Mouse (Mus musculus) Patski (cell line): ENCODE data around the gene C3. TPM values are rescaled to one million over a fixed set of nuclear protein-coding genes. Genes with fewer than 3 reads are reported as not detected.

Source experiments
- ATAC-seq: fragments of 100-300 bp; one replicate; pipeline ENCODE4 v1.8.0; 2021
- CTCF ChIA-PET: fragments of 350-600 bp; sonication (Branson Sonifier 250); formaldehyde crosslinking; loops from one replicate; lab custom pipeline; 2022; ENCODE audit warnings: inconsistent platforms; lab: Charles Lee
- POLR2A ChIA-PET: fragments of 350-600 bp; sonication (Branson Sonifier 250); formaldehyde crosslinking; loops from one replicate; lab custom pipeline; 2022; ENCODE audit warnings: antibody characterized with exemption, inconsistent platforms; lab: Charles Lee
- DNase-seq: peaks from one replicate; pipeline ENCODE4 v3.0.0-alpha.2; 2011; ENCODE audit warnings: low read depth, low spot score
- H3K27me3 ChIP-seq: fragments of 371-371 bp; one replicate; pipeline ENCODE4 v1.5.1; 2021
- CTCF ChIP-seq: fragments of 100-300 bp; IDR thresholded peaks from one replicate; pipeline ENCODE4 v1.5.1; 2021
- in situ Hi-C: fragments of 300-500 bp; cut with MboI; formaldehyde crosslinking; loops from 3 replicates; pipeline ENCODE4 v1.11.1; 2018; ENCODE audit warnings: low pct_unique_long_range_greater_than_20kb, mixed read lengths
- polyA plus RNA-seq: library from polyadenylated mRNA; unstranded; gene quantifications from one replicate; pipeline ENCODE4 v1.2.3, GENCODE M21; 2021

C3 gene
- polyA plus RNA-seq, 1 experiment from 2014 or later: 342 TPM

DNA sequence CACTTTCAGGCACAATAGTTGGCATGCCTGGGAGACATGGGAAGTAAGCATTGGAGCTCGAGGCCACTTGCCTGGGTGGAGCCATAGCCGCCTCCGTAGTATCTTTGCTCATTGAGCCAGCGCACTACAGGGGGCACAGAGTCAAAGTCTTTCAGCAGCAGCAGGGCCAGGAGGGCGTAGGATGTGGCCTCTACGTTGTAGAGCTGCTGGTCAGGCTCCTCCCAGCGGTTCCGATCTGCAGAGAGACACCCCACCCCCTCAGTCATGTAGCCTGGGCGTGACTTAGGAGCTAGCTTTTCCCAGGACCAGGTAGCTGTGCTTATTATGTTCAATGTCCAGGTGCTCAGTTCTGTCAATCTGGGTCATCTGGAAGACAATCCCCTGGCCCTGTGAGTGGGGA is 16.4 kb downstream of the C3 start:
- no peak for ATAC-seq
- in situ Hi-C loops: no loop called here
- H3K27me3 ChIP-seq: no peaks in the 10 kb centered on the region
- ChIA-PET CTCF (interaction anchor here (1.3 to 2.2 kb wide), 2 partner anchors 26 to 65 kb away, joined by 3 to 7 read pairs; no protein-coding TSS in a partner anchor), POLR2A (no interaction called here)
- no peak for TF ChIP-seq CTCF
- DNase-seq: no peak

DNA sequence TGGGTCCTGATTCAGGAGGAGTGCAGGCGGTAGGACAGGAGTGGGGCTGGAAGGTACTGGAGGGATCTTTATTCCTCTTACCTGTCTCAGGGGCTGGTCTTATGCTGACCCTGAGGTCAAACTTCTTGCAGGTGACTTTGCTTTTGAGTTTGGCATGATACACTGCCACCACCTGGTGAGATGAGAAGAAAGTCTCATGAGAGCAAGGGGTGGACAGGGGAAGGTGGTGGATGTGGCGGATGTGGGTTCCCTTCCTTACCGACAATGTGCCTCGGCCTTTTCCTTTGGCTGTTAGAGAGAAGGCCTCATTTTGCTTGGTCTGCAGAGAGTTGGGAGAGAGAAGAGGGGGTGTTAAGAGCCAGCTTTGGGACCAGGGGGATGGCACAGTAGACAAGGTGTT is 18.6 kb downstream of the C3 start:
- DNase-seq: no peak
- no peak for TF ChIP-seq CTCF
- no peak for ATAC-seq
- H3K27me3 ChIP-seq: no peaks in the 10 kb centered on the region
- in situ Hi-C loops: no loop called here
- CTCF ChIA-PET: no interaction called here
- POLR2A ChIA-PET: no interaction called here

DNA sequence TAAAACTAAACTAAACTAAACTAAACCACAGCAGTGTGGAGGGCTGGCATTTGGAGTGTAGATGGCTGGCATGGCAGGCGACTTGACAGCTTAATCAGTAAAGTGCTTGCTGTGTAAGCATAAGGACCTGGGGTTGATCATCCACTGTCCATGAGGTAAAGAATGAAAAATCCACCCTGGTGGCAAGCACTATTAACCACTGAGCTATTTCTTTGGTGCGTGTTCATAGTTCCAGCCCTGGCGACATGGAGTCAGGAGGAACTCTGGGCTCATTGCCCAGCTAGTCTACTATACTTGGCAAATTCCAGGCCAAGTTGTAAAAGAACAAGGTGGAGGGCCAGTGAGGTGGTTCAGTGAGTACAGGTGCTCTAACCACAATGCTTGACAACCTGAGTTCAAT is 20.0 kb downstream of the C3 start:
- DNase-seq (no peak), ATAC-seq (no peak)
- CTCF ChIA-PET: interaction anchor here (1.0 to 2.4 kb wide), 3 partner anchors 12 to 69 kb away, joined by 3 to 8 read pairs (median 4); no protein-coding TSS in a partner anchor
- TF ChIP-seq CTCF: no peak
- POLR2A ChIA-PET: no interaction called here
- no peaks in the 10 kb centered on the region for H3K27me3 ChIP-seq
- in situ Hi-C loops: no loop called here

DNA sequence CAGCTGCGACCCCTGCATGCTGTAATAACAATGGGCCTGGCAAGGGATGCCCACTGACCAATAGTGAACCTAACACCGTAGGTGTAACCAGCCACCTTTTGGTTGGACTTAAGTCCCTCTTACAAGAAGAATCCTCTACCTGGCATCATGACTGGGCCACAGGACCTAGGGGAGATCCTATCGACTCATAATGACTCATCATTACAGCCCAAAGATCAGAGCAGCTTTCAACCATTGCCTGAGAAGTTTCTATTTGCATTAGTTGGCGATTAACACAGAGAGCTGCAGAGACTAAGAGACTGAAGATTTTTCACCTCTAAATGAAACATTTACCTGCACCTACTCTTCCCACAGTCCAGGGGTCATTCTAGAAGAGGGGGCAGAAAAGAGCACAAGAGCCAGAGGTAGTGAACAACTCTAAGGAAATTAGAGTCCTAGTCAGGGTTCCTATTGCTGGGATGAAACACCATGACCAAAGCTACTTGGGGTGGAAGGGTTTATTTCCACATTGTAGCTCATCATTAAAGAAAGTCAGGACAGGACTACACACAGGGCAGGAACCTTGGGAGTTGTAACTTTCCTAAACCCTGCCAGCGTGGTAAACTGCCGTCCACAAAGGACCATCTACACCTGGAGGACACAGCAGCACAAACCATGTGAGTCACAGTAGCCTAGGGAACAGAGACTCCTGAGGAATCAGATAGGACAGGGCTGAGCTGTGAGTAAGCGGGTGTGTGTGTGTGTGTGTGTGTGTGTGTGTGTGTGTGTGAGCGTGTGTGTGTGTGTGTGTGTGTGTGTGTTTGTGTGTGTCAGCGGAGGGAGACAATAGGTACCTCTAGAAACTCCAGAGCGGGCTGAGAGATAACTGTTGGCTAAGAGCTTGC is 25.9 kb downstream of the C3 start:
- no peaks in the 10 kb centered on the region for H3K27me3 ChIP-seq
- no peak for TF ChIP-seq CTCF
- ChIA-PET POLR2A (interaction anchor here (0.6 kb wide), 1 partner anchor 389 kb away, joined by 3 read pairs; no protein-coding TSS in a partner anchor), CTCF (interaction anchor here (1.4 to 2.5 kb wide), 2 partner anchors 18 to 133 kb away, joined by 3 to 7 read pairs; no protein-coding TSS in a partner anchor)
- in situ Hi-C loops: no loop called here
- DNase-seq (no peak), ATAC-seq (no peak)

DNA sequence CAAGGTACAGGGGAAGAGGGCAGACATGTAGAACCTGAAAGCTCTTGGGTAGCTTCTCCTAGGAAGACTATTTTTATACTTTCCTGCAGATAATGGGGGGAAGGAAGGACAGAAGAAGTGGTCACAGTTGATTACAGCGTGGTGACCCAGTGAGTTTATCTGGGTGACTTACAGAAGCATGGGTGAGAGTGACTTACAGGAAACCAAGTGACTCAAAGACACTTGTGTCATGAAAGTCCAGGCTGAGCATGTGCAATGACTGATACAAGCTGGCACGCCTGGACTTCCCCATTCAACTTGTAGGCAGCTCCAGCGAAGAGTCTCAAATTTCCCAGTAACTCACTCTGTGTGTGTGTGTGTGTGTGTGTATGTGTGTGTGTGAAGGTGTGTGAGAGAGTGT is 29.7 kb downstream of the C3 start:
- TF ChIP-seq CTCF: no peak
- CTCF ChIA-PET: no interaction called here
- DNase-seq (no peak), ATAC-seq (no peak)
- no peaks in the 10 kb centered on the region for H3K27me3 ChIP-seq
- POLR2A ChIA-PET: no interaction called here
- in situ Hi-C loops: no loop called here

DNA sequence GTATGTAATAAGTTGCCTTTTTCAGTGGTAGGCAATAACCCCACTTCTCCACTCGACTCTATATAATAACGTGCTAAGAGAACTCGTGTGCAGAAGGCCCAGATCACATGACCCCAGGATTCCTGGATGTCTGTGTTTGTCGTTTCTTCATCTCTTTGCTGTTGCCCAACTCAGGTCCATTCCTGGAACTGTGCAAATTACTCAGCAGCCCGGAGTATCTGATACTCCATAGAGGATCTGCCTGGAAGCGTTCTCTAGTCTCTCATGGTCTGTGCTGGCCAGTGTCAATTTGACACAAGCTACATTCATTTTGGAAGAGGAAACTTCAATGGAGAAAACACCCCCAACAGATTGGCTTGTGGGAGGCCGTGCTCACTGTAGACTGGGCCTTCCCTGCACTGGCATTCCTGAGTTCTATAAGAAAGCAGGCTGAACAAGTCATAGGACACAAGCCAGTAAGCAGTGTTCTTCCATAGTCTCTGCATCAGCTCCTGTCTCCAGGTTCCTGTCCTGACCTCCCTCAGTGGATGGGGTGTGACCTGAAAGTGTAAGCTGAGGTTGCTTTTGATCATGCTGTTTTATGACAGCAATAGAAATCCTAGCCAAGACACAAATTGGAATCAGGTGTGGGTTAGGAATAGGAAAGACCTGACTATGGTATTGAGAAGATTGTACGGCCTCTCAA is 32.5 kb downstream of the C3 start:
- ChIA-PET POLR2A (no interaction called here), CTCF (interaction anchor here (1.5 kb wide), 1 partner anchor 9 kb away, joined by 3 read pairs; no protein-coding TSS in a partner anchor)
- in situ Hi-C loops: no loop called here
- DNase-seq (no peak), ATAC-seq (no peak)
- no peak for TF ChIP-seq CTCF
- peaks cover 1% of the 10 kb centered on the region for H3K27me3 ChIP-seq

DNA sequence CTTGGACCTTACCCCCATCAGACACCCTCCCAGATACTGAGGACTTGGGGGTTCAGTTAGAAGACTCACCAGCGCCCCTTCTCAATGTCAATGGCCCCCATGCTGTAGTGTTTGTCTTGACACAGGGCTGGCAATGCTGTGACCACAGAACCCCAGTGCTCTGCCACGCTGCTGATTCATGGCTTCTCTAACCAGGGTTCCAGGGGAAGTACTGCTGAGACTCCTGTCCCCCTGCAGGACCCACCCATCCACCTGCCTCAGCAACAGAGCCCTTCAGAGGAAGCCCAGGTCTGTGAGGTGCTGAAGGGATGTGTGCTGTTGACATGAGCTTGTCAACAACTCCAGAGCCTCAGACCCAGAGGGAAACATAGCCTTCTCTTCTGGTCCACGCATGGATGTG is 33.2 kb downstream of the C3 start:
- ATAC-seq: no peak
- ChIA-PET CTCF (interaction anchor here (1.5 kb wide), 1 partner anchor 8 kb away, joined by 3 read pairs; no protein-coding TSS in a partner anchor), POLR2A (no interaction called here)
- in situ Hi-C loops: no loop called here
- TF ChIP-seq CTCF: no peak
- peaks cover 8% of the 10 kb centered on the region for H3K27me3 ChIP-seq
- no peak for DNase-seq

DNA sequence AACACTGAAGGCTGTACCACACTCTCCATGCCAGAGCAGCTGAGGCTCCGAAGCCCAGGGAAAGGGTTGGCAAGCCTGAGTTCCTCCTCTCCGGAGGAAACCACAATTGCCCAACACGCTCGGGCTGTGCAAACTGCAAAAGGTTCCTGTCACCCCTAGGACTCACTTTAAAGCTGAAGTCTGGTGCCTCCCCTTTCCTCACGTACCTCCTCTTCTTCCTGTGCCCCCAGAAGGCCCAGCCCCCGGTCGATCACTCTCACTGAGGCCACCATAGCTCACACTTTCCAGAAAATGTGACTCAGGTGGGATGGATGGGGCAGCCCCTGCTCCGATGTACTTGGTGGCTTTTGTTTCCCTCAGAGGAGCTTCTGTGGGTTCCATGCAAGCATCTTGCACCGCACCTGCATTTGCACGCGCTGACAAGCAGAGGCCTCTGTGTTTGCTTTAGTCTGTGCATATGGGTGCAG is 33.9 kb downstream of the C3 start, which contains the start of gene Tnfsf14:
Gene Tnfsf14 (minus strand): TSS at position 137 of the 467 bp plus-strand sequence.
- no peak for ATAC-seq
- TF ChIP-seq CTCF: no peak
- CTCF ChIA-PET: no interaction called here

DNA sequence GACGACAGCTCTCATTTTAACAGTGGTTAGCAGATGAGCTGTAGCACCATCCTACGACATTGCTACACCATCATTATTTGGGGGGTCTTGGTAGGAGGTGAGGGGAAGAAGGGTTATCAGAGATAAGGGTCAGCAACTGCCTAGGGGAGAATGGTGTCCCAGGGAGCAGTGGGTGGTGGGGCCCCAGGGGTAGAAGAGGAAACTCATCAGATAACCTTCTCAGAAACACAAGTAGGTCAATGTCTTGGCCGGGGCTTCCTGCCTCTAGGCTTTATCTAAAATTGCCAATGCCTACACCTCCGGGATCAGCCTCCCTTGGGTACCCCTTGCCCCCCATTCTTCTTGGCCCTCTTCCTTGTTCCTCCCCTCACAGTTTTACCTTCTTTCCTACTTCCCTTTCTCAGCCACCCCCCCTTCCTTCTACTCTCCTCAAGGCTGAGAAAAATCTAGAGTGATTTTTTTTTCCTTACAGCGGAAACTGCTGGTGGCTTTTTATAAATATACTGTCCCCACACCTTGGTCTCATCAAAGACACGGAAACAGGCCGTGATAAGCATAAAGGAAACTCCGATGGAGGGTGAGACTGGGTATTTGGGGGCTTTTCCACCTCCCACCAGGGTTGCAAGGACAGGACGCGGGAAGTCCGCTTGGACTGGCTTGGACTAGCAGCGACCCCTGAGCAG is 39.3 kb downstream of the C3 start:
- peaks cover 24% of the 10 kb centered on the region for H3K27me3 ChIP-seq
- DNase-seq: no peak
- no peak for TF ChIP-seq CTCF
- ChIA-PET CTCF (interaction anchor here (1.0 kb wide), 1 partner anchor 31 kb away, joined by 3 read pairs; no protein-coding TSS in a partner anchor), POLR2A (no interaction called here)
- ATAC-seq: no peak
- in situ Hi-C loops: no loop called here

More for the DNA sequence above, 33.9 kb downstream of the C3 start, which contains the start of gene Tnfsf14:
- POLR2A ChIA-PET: no interaction called here
- H3K27me3 ChIP-seq: peaks cover 8% of the 10 kb centered on the region
- in situ Hi-C loops: no loop called here
- no peak for DNase-seq

DNA sequence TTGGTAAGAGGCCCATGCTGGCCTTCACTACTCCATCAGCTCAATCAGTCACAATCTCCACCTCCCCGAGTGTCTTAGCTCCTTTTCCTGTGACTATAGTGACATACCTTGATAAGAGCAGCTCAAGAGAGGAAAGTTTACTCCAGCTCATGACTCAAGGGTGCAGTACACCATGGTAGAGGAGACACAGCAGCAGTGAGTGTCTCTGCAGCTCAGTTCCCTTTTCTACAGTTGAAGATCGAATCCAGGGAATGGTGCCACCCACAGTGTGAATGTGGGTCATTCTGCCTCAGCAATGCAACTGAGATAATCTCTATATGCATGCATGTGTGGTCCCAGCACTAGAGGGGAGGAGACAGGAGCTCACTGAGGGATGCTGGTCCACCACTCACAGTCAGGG is 42.3 kb downstream of the C3 start:
- no peak for TF ChIP-seq CTCF
- ChIA-PET POLR2A (no interaction called here), CTCF (interaction anchor here (1.2 to 1.3 kb wide), 2 partner anchors 19 to 26 kb away, joined by 3 read pairs; no protein-coding TSS in a partner anchor)
- H3K27me3 ChIP-seq: peaks cover 30% of the 10 kb centered on the region
- in situ Hi-C loops: no loop called here
- ATAC-seq (no peak), DNase-seq (no peak)
